Mouse (Mus musculus) liver, embryonic 11.5 days (tissue): ENCODE data around the gene Cryl1. TPM values are rescaled to one million over a fixed set of nuclear protein-coding genes. Genes with fewer than 3 reads are reported as not detected.

Source experiments
- ATAC-seq: fragments of 200-750 bp; cut with Nextera tagmentation; replicated peaks from 2 replicates; pipeline ENCODE4 v1.8.0; 2017; ENCODE audit warnings: moderate number of reproducible peaks, mild to moderate bottlenecking, moderate TSS enrichment, moderate library complexity; ENCODE audit not compliant: low FRiP score
- DNase-seq: peaks from one replicate; pipeline ENCODE4 v3.0.0-alpha.2; 2017; ENCODE audit warnings: low spot score
- H3K27ac ChIP-seq: fragments of 300-500 bp; sonication (generic); 2 replicates; pipeline ENCODE4 v1.5.1; 2014; ENCODE audit warnings: mild to moderate bottlenecking, low read depth, low read length, control low read depth
- H3K27me3 ChIP-seq: fragments of 300-500 bp; sonication (generic); replicated peaks from 2 replicates; pipeline ENCODE4 v1.6.1; 2014; ENCODE audit warnings: low read length, mixed read lengths; ENCODE audit not compliant: control insufficient read depth, insufficient read depth
- H3K36me3 ChIP-seq: fragments of 300-500 bp; sonication (generic); 2 replicates; pipeline ENCODE4 v1.6.1; 2014; ENCODE audit warnings: mild to moderate bottlenecking, low read length, moderate library complexity, mixed read lengths; ENCODE audit not compliant: control insufficient read depth, insufficient read depth
- H3K4me1 ChIP-seq: fragments of 300-500 bp; sonication (generic); replicated peaks from 2 replicates; pipeline ENCODE4 v1.6.1; 2014; ENCODE audit warnings: low read length, mixed read lengths; ENCODE audit not compliant: control insufficient read depth, insufficient read depth
- H3K4me2 ChIP-seq: fragments of 300-500 bp; sonication (generic); 2 replicates; pipeline ENCODE4 v1.6.1; 2014; ENCODE audit warnings: mild to moderate bottlenecking, control low read depth, moderate library complexity
- H3K4me3 ChIP-seq: fragments of 300-500 bp; sonication (generic); 2 replicates; pipeline ENCODE4 v1.5.1; 2014; ENCODE audit warnings: low read depth, low read length, control low read depth
- H3K9ac ChIP-seq: fragments of 300-500 bp; sonication (generic); 2 replicates; pipeline ENCODE4 v1.6.1; 2014; ENCODE audit warnings: low read depth, low read length, control low read depth
- H3K9me3 ChIP-seq: fragments of 300-500 bp; sonication (generic); 2 replicates; pipeline ENCODE4 v1.6.1; 2016; ENCODE audit warnings: low read length, inconsistent platforms, mixed read lengths; ENCODE audit not compliant: control insufficient read depth
- WGBS: fragments of 180-500 bp; shearing (Covaris S2); extraction: QIAGEN DNeasy Blood & Tissue Kit; methylation state at CpG from one replicate; pipeline ENCODE4 v1.1.7; 2014; 5-methylcytosine and 5-hydroxymethylcytosine counted together
- polyA plus RNA-seq: library from polyadenylated mRNA; unstranded; fragments of >200 nt; fragmentation: Nextera tagmentation; extraction: Ambion mirVana; gene quantifications from 2 replicates; pipeline ENCODE4 v1.2.1, GENCODE M21; 2014

Gene Cryl1
- polyA plus RNA-seq, 1 experiment from 2014 or later, result 11.0 TPM

DNA sequence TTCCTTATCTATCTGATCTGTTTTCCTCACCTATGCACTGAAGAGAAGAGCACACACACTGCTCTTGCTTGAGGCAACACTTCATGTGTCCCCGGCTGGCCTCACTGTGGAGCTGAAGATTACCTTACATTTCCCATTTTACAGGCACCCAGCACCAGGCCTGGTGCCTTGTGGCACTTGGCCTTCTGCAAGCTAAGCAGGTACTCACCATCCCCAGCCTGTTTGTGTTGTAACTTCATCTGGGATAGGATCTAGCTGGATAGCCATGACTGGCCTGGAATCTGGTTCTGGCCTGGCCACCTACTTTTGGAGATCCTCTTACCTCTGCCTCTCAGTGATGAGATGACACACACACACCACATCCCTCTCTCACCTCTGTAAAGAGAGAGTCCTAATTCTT lies 79.5 kb downstream of the Cryl1 start:
- no peak overlapping the region for H3K27ac ChIP-seq
- H3K36me3 ChIP-seq, result no peaks in the 10 kb centered on the region
- H3K4me2 ChIP-seq, result no peak overlapping the region
- H3K4me3 ChIP-seq, result no peak overlapping the region
- H3K4me1 ChIP-seq, result no peaks in the 10 kb centered on the region; the same call in 1 of the 2 replicates
- DNase-seq (no peak), ATAC-seq (no peak)
- no peaks in the 10 kb centered on the region for H3K9me3 ChIP-seq
- 71% methylated on average over 1 of the region's 1 CpGs for WGBS
- H3K9ac ChIP-seq, result no peak overlapping the region
- H3K27me3 ChIP-seq, result no peaks in the 10 kb centered on the region

DNA sequence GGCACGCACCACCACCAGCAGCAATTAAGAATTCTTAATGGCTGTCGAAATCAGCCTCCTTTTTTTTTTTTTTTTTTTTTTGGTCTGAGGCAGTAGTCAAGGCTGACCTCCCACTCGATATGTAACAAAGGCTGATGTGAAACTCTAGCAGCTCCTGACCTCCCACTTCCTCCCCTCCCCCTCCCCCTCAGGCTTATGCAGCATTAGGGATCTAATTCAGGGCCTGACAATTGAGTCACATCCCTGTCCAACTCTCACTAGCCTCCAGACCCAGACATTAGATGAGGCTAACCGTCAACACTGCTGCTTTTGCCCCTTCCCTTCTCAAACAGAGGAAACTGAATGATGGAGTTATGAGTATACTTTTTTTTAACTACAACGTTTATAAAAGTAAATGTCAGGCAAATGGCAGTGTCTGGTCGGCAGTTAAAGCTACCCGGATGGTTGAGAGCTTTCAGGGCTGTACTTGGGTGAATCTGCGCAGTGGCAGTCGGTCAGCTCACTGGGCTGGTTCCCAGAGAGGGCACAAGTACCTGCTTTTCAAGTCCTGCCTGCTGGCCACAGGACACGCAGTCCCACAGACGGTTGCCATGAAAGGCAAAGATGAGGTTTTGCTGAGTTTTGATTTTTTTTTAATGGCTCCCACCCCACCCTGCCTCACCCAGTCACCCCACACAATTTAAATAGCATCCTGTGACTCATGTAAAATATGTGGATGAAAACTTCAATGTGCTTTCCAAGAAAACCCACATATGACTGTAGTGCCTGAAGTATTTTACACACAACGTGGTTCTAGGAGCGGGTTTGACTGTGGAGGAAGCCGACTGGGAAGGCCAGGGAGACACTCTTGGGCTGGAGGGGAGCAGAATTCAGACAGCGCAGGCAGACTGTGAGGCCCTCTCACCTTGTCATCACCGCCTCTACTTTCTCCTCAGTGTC lies 81.4 kb downstream of the Cryl1 start:
- no peak overlapping the region for H3K27ac ChIP-seq
- ATAC-seq (no peak), DNase-seq (no peak)
- no peak overlapping the region for H3K9ac ChIP-seq
- no peak overlapping the region for H3K4me3 ChIP-seq
- H3K4me1 ChIP-seq, result no peaks in the 10 kb centered on the region; the same call in 1 of the 2 replicates
- H3K27me3 ChIP-seq, result no peaks in the 10 kb centered on the region
- WGBS, result 65% methylated on average over 16 of the region's 16 CpGs
- H3K9me3 ChIP-seq, result no peaks in the 10 kb centered on the region
- H3K36me3 ChIP-seq, result no peaks in the 10 kb centered on the region
- no peak overlapping the region for H3K4me2 ChIP-seq

DNA sequence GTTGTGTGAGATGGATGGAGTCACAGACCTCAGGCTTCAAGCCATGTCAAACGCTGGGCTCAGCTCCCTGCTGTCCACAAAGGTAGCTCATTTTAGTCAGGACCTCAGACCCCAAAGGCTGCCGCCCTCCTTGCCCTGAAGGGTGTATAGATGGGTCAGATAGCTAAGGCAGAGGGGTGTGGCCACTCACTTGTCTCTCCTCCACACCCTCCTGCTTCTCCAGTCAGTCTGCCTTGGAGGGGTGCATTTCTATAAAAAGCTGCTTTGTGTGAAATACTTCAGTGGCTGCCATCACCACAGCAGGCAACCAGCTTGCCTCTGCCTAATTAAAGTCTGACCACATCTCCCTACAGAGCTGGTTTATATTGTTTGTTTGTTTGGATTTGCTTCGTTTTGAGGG lies 82.4 kb downstream of the Cryl1 start:
- Histone ChIP-seq H3K27me3 (no peaks in the 10 kb centered on the region), H3K36me3 (no peaks in the 10 kb centered on the region), H3K4me2 (no peak overlapping the region), H3K4me1 (no peaks in the 10 kb centered on the region; the same call in 1 of the 2 replicates), H3K4me3 (no peak overlapping the region), H3K27ac (no peak overlapping the region), H3K9me3 (no peaks in the 10 kb centered on the region), H3K9ac (no peak overlapping the region)
- DNase-seq (no peak), ATAC-seq (no peak)
- whole genome bisulfite sequencing, result 58% methylated on average over 3 of the region's 3 CpGs

- Histone ChIP-seq H3K27me3 (no peaks in the 10 kb centered on the region), H3K4me3 (no peak overlapping the region), H3K4me1 (no peaks in the 10 kb centered on the region; the same call in 1 of the 2 replicates), H3K27ac (no peak overlapping the region), H3K9me3 (no peaks in the 10 kb centered on the region), H3K36me3 (no peaks in the 10 kb centered on the region), H3K9ac (no peak overlapping the region), H3K4me2 (no peak overlapping the region)
- ATAC-seq (no peak), DNase-seq (no peak)
- 77% methylated on average over 7 of the region's 7 CpGs for WGBS
These were observed 82.8 kb downstream of the Cryl1 start for GRCm38 (mm10) chr14:57315551-57315950.

GRCm38 (mm10) chr14:57301600-57302230 lies 96.6 kb downstream of the Cryl1 start:
- ATAC-seq (no peak), DNase-seq (no peak)
- Histone ChIP-seq H3K4me1 (no peaks in the 10 kb centered on the region), H3K36me3 (no peaks in the 10 kb centered on the region), H3K4me3 (no peak overlapping the region), H3K27me3 (no peaks in the 10 kb centered on the region), H3K4me2 (no peak overlapping the region), H3K27ac (no peak overlapping the region), H3K9ac (no peak overlapping the region), H3K9me3 (no peaks in the 10 kb centered on the region)
- 77% methylated on average over 11 of the region's 11 CpGs for WGBS

DNA sequence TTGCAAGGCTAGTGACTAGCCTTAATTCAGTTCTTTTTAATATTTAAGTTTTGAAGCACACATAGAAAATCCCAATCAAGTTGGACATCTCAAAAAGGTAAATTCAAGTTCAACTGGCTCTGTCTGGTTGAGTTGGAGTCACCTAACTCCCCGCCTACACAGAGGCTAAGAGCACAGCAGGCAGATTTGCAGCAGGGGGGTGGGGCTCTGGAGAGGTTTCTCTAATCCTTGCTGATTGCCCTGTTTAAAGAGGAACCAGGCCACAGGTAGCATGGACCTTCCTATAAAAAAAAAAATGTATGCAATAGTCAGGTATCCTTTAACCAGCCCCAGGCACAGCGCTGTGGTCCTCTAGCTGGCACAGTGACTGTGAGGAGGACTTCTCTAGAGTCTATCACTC lies 97.8 kb downstream of the Cryl1 start:
- Histone ChIP-seq H3K9me3 (no peaks in the 10 kb centered on the region), H3K27ac (no peak overlapping the region), H3K36me3 (no peaks in the 10 kb centered on the region), H3K4me2 (no peak overlapping the region), H3K4me3 (no peak overlapping the region), H3K9ac (no peak overlapping the region), H3K27me3 (no peaks in the 10 kb centered on the region), H3K4me1 (no peaks in the 10 kb centered on the region)
- no peak for ATAC-seq
- 59% methylated on average over 2 of the region's 2 CpGs for WGBS
- DNase-seq, result no peak

DNA sequence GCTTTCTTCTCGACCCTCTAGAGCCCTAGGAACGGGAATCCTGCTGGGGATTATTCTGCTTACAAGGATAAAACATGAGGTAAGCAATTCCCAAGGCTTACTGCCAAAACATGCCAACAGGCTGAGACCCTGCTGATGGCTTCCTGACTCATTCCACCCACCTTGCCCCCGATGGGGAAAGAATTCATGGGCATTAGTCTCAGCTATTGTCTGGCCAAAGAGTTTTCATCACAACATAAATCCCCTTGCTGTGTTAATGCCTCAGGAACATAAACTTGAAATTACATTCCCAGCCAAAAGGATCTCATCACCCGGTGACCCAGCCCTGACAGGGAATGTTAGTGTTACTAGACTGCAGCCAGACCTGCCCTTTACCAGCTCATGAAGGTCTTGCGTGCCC lies 100.7 kb downstream of the Cryl1 start:
- H3K4me2 ChIP-seq, result no peak overlapping the region
- no peak overlapping the region for H3K4me3 ChIP-seq
- H3K4me1 ChIP-seq, result no peaks in the 10 kb centered on the region
- 62% methylated on average over 5 of the region's 5 CpGs for WGBS
- no peaks in the 10 kb centered on the region for H3K27me3 ChIP-seq
- DNase-seq, result no peak
- H3K27ac ChIP-seq, result no peak overlapping the region
- ATAC-seq, result no peak
- no peak overlapping the region for H3K9ac ChIP-seq
- no peaks in the 10 kb centered on the region for H3K36me3 ChIP-seq
- no peaks in the 10 kb centered on the region for H3K9me3 ChIP-seq

GRCm38 (mm10) chr14:57291399-57291942 lies 106.9 kb downstream of the Cryl1 start:
- H3K9ac ChIP-seq, result no peak overlapping the region
- no peaks in the 10 kb centered on the region for H3K27me3 ChIP-seq
- no peak overlapping the region for H3K4me3 ChIP-seq
- H3K4me2 ChIP-seq, result no peak overlapping the region
- H3K36me3 ChIP-seq, result no peaks in the 10 kb centered on the region
- H3K4me1 ChIP-seq, result no peaks in the 10 kb centered on the region
- no peak overlapping the region for H3K27ac ChIP-seq
- no peaks in the 10 kb centered on the region for H3K9me3 ChIP-seq
- whole genome bisulfite sequencing, result 85% methylated on average over 7 of the region's 7 CpGs
- DNase-seq (no peak), ATAC-seq (no peak)
